13 mouse cellular contexts compared by ENCODE assay signal in genomic region chr3:37180039-37180743, GRCm38 (mm10). TPM values are rescaled to one million over a fixed set of nuclear protein-coding genes. Genes with fewer than 3 reads are reported as not detected.
DNase-seq lines count a peak whose midpoint lies in the region; ATAC-seq and TF ChIP-seq lines count a peak whose summit lies in the region.
"Had no signal": no experiment of that assay in that cellular context is flagged by ENCODE, and none has a peak within 500 bp of the region (broad histone marks: within the 10 kb centered on the region; RNA-seq: fewer than 3 reads in every experiment).

No protein-coding gene starts in this region.

- TF ChIP-seq EP300 in heart, adult 2 months (IDR thresholded peaks at IDR 0.05; ENCODE audit: insufficient read depth, low read depth, low read length): no peak
- TF ChIP-seq EP300 in liver, postnatal 0 days (IDR thresholded peaks at IDR 0.05; ENCODE audit: low read depth): no peak

- no peak; the same call in 1 of the 2 replicates for ATAC-seq in heart, embryonic 12.5 days (ENCODE audit: insufficient number of reproducible peaks, low FRiP score)
- no peak for ATAC-seq in liver, postnatal 0 days

- TF ChIP-seq POLR2A in heart, adult 2 months (IDR thresholded peaks at IDR 0.05; ENCODE audit: insufficient read depth, low read depth, low read length): no peak

- no peak for DNase-seq in heart, adult 2 months
- peak; percentile 21 for DNase-seq in 3T3-L1 (ENCODE audit: low read depth, low spot score)
- DNase-seq in ES-CJ7 (ENCODE audit: low read depth, low spot score): peak; percentile 52
- DNase-seq in liver, postnatal 0 days: peak; percentile 43
- no peak for DNase-seq in ovary, postnatal 14 days (ENCODE audit: low spot score)
- no peak for DNase-seq in layer of hippocampus, postnatal 36 days
- no peak for DNase-seq in urinary bladder, postnatal 14 days (ENCODE audit: low spot score)

- no peak overlapping the region for H3K4me3 ChIP-seq in heart, adult 2 months
- no peak overlapping the region for H3K4me3 ChIP-seq in heart, embryonic 12.5 days
- no peak overlapping the region for H3K4me3 ChIP-seq in liver, postnatal 0 days (ENCODE audit: low read depth, low read length)
- H3K4me3 ChIP-seq: erythroblast, embryonic 14.5 days; megakaryocyte, embryonic 14.5 days had no signal

- H3K9ac ChIP-seq in heart, adult 2 months (ENCODE audit: low read depth, low read length): no peak overlapping the region
- no peak overlapping the region for H3K9ac ChIP-seq in heart, embryonic 12.5 days
- no peak overlapping the region for H3K9ac ChIP-seq in liver, postnatal 0 days (replicated peaks)

- no peaks in the 10 kb centered on the region for H3K27me3 ChIP-seq in heart, adult 2 months (ENCODE audit: control insufficient read depth, insufficient read depth, low read length)
- no peaks in the 10 kb centered on the region for H3K27me3 ChIP-seq in heart, embryonic 12.5 days (replicated peaks)
- no peaks in the 10 kb centered on the region for H3K27me3 ChIP-seq in liver, postnatal 0 days (ENCODE audit: insufficient read depth, low read length)

- intact Hi-C loops in heart, adult 2 months (cut with DNase I): no loop called here

- 77% methylated on average over 12 of the region's 12 CpGs for WGBS in heart, adult 2 months
- WGBS in heart, embryonic 12.5 days: 75% methylated on average over 12 of the region's 12 CpGs
- 65% methylated on average over 12 of the region's 12 CpGs for WGBS in liver, postnatal 0 days (ENCODE audit: insufficient replicate concordance)

- H3K79me2 ChIP-seq in heart, adult 2 months (replicated peaks; ENCODE audit: control insufficient read depth, insufficient read depth, low read length): no peaks in the 10 kb centered on the region

- no peak overlapping the region for H3K4me2 ChIP-seq in heart, embryonic 12.5 days
- no peak overlapping the region for H3K4me2 ChIP-seq in liver, postnatal 0 days (ENCODE audit: low read depth, low read length)

- H3K27ac ChIP-seq in heart, adult 2 months: no peak overlapping the region
- no peak overlapping the region for H3K27ac ChIP-seq in heart, embryonic 12.5 days (ENCODE audit: poor library complexity, severe bottlenecking)
- no peak overlapping the region for H3K27ac ChIP-seq in liver, postnatal 0 days (ENCODE audit: low read depth)

- TF ChIP-seq CTCF in heart, adult 2 months (IDR thresholded peaks at IDR 0.05): peak; percentile 54
- peak; percentile 67 for TF ChIP-seq CTCF in liver, postnatal 0 days (IDR thresholded peaks at IDR 0.05; ENCODE audit: low read depth)

- no peaks in the 10 kb centered on the region for H3K36me3 ChIP-seq in heart, adult 2 months (ENCODE audit: control insufficient read depth, insufficient read depth, low read length)
- H3K36me3 ChIP-seq in heart, embryonic 12.5 days: no peaks in the 10 kb centered on the region
- no peaks in the 10 kb centered on the region for H3K36me3 ChIP-seq in liver, postnatal 0 days (replicated peaks; ENCODE audit: insufficient read depth, low read length)

- no peaks in the 10 kb centered on the region; the same call in 1 of the 2 replicates for H3K4me1 ChIP-seq in heart, adult 2 months (ENCODE audit: control insufficient read depth, insufficient read depth, low read length)
- peaks cover 3% of the 10 kb centered on the region for H3K4me1 ChIP-seq in heart, embryonic 12.5 days (replicated peaks)
- no peaks in the 10 kb centered on the region for H3K4me1 ChIP-seq in liver, postnatal 0 days (ENCODE audit: insufficient read depth)

- H3K9me3 ChIP-seq in heart, embryonic 12.5 days (replicated peaks): no peaks in the 10 kb centered on the region; the same call in 1 of the 2 replicates
- no peaks in the 10 kb centered on the region for H3K9me3 ChIP-seq in liver, postnatal 0 days (ENCODE audit: low read length)

RNA-seq across cellular contexts. Expression of gene Il21, which starts 52.2 kb away (rescaled TPM):
- total RNA-seq in heart, adult 2 months (2021): not detected
- polyA plus RNA-seq in heart, adult 2 months (2012; rRNA removed): not detected in 2 replicates
- not detected in 2 replicates for polyA plus RNA-seq in heart, embryonic 12.5 days (2016; fragmentation: Nextera tagmentation; extraction: Ambion mirVana)
- polyA plus RNA-seq in liver, postnatal 0 days (2015; fragmentation: Nextera tagmentation; extraction: Ambion mirVana): not detected in 2 replicates
- total RNA-seq in layer of hippocampus, postnatal 36 days (2021): not detected
- total RNA-seq: adrenal gland, postnatal 36 days had no signal
- polyA plus RNA-seq: erythroblast, embryonic 14.5 days; heart, embryonic 16.5 days had no signal

RNA-seq across cellular contexts. Expression of gene Il2, which starts 54.4 kb away (rescaled TPM):
- total RNA-seq in heart, adult 2 months (2021): not detected
- polyA plus RNA-seq in heart, adult 2 months (2012; rRNA removed): not detected in 2 replicates
- polyA plus RNA-seq in heart, embryonic 12.5 days (2016; fragmentation: Nextera tagmentation; extraction: Ambion mirVana): 0.30 and 0.32 TPM in 2 replicates
- polyA plus RNA-seq in liver, postnatal 0 days (2015; fragmentation: Nextera tagmentation; extraction: Ambion mirVana): 0.13 TPM in 1 of 2 replicates, not detected in the other
- total RNA-seq in layer of hippocampus, postnatal 36 days (2021): not detected
- total RNA-seq: adrenal gland, postnatal 36 days; layer of hippocampus, postnatal 14 days had no signal
- polyA plus RNA-seq: erythroblast, embryonic 14.5 days had no signal

Comparison
In these comparisons a context has a peak if more than half of its experiments do, and no peak if none do; other contexts are left out.
1. DNase-seq: peak in 3T3-L1 (single experiment), ES-CJ7 (single experiment) and liver, postnatal 0 days (single experiment); none in heart, adult 2 months (0 of 2), ovary, postnatal 14 days (single experiment), layer of hippocampus, postnatal 36 days (0 of 2) and urinary bladder, postnatal 14 days (single experiment).